Mouse (Mus musculus) embryo, embryonic 11 days (tissue): ENCODE results near the gene Sppl2b.
"Not testable (repeated sequence)": the region's sequence is repeated elsewhere in the genome, so short reads cannot be mapped to it uniquely, and the experiment has no call there.

Experiments
- DNase-seq: peaks from one replicate; pipeline ENCODE4 v3.0.0-alpha.2; 2015

Gene Sppl2b

DNA sequence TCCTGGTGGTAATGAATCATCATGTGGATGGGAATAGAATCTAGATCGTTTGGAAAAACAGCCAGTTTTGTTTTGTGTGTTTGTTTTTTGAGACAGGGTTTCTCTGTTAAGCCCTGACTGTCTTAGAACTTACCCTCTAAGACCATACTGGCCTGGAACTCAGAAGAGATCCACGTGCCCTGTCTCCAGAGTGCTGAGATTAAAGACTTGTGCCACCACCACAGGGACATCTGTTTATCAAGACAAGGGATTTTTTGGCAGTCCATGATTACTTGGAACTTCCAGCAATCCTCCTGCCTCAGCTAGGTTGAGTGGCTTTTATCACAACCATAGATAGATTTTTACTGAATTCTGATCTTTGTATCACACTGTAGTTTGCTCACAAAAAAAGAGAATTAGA is 30.2 kb upstream of the Sppl2b start:
- no peak for DNase-seq

DNA sequence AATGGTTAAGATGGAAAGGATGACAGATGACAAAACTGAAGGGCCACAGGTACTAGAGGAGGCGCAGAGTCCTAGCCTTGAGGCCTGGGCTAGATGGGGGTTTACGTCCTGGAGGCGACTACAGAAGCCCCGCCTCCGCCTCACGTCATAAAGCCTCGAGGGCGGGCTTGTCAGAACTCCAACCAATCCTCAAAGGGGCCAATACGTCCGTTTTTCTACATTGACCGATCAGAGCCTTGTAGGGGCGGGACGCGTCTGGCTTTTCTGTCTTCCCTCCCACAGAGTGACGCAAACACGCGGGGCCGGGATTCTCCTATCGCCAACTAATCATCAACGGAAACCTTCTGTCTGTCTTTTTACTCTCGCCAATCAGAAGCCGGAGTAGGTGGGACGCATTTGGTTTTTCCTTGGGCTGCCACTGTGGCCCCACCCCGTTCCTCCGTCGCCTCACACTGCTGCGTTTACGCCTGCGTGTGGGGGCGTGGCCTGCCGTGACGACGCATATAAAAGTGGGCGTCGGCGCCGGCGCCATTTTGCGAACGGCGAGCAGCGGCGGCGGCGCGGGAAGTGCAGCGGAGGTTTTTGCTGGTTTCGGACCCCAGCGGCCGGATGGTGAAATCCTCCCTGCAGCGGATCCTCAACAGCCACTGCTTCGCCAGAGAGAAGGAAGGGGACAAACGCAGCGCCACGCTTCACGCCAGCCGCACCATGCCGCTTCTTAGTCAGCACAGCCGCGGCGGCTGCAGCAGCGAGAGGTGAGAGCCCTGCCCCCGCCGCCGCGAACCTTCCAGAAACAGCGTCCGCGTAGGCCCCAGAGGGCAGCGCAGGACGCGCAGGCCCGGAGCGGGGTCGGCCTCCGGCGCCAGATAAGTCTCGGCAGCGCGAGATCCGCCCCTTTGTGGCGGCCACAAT is 28.7 kb upstream of the Sppl2b start, which contains the start of gene Oaz1:
Gene Oaz1 (plus strand): TSS at position 506 of the 912 bp plus-strand sequence.
- DNase-seq = peak; percentile 99

DNA sequence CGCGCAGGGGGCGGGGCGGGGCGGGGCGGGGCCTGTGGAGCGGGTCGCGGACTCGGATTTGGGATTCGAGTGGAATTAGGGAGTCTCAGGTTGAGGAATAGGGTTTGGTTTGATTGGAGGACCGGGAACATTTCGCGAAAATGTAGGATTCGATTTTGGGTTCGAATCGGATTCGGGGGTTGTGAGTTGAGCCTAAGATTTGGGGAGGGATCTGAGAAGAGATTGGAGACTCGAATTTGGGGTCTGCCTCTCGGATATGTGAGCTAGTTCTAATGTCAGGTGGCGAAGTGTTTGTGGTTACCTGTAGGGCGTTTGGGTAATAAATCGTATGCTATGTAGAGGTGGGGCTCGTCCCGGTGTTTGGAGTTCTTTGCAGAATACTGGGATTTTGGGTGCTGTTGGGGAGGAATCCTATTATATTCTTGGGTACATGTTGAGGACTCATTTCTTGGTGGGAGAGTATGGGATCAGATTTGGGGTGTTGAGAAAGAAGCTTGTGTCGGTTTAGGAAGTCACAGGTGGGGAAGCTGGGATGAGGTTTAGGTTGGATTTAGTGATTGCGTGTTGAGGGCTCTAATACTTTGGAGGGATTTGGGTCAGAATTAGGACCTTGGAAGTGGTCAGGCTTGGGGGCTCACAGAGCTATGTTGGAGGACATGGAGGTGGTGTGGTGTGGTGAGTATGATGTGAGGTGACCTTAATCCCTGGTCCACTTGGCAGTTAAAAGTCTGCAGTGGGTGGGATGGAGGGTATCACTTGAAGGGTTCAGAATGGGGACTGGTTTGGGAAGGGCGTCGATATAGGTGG is 27.8 kb upstream of the Sppl2b start:
- no peak for DNase-seq

DNA sequence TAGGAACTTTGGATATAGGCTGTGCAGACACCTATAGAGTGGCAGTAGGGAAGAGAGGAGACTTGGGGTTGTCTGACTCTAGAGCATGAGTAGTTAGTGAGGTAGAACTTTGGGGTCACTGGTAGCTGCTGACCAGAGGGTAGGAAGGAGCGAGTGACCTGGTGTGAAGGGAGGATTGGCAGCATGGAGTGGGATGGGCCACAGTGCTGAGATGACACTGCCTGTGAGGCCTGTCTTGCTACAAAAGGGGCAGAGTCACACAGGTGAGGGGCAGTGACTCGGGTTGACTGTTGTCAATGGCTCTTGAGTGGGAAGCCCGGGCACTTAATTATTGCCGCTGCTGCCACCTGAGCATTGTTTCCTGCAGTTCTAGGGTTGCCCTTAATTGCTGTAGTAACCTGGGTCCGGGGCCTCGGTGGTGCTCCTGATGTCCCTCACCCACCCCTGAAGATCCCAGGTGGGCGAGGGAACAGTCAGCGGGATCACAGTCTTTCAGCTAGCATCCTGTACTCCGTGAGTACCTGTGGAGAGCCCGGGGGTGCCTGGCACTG is 27.1 kb upstream of the Sppl2b start:
- DNase-seq = no peak

DNA sequence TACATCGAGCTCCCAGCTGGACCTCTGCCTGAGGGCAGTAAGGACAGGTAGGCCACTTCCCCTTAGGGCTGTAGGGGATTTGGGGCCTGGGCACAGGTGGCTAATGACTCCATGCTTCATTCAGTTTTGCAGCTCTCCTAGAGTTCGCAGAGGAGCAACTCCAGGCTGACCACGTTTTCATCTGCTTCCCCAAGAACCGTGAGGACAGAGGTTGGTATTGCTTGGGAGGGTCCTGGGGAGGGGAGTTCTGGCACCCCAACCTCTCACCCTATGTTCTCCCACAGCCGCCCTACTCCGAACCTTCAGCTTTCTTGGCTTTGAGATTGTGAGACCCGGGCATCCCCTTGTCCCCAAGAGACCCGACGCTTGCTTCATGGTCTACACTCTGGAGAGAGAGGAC is 26.5 kb upstream of the Sppl2b start:
- DNase-seq = not testable (repeated sequence)

DNA sequence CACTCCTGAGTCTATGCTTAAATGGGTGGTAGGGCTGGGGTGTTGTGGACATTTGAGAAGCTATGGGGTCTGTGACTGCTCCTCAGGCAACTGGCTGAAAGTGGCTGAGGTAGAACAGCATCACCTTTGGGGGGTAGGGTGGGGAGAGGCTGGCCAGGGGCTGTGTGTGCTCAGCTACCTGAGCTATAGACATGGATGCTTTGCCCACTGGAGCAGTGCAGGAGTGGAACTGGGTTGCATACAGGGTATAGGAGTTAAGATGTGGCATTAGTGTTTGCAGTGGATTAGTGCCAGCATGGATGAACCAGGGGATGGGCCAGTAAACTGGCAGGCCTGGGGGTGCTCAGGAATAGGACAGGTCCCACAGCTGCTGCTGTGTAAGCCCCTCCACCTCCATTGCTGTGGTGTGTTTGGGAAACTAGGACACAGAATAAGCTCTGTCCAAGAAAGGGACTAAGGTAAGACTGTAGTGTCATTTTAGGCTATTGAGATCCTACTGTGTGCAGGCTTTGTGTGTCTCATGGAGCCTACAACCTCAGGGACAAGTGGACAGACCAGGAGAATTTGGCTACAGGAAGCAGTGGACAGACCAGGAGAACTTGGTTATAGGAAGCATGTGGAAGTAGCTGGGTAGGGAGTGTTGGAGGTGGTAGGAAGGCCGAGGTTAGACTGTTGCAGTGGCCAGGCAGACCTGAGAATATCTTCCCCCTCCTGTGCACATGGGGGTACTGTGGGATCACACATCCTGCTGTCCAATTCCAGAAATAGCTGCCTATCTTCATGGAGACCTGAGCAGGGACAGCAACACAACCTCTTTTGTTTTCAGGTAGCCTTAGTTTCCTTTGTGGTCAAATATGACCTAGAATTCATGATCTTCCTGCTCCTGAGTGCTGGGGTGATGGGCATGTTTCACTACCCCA is 25.5 kb upstream of the Sppl2b start:
- no peak for DNase-seq

DNA sequence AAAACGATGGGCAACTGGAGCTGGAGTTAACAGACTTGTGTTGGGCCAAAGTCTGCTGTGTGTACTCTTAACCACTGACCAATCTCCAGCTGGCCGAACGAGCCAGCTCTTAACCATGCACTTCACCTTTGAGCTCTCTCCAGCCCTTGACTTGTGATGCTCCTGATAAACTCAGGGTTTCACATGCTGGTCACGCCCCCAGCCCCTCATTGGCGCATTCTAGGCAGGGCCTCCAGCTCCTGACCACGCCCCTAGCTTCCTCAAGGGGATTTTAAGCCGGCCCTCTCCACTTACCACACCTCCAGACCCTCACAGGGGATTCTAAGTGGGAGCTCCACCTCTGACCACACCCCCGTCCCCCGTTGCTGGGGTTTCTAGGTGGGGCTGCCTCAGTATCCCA is 23.9 kb upstream of the Sppl2b start:
- peak; percentile 92 for DNase-seq

DNA sequence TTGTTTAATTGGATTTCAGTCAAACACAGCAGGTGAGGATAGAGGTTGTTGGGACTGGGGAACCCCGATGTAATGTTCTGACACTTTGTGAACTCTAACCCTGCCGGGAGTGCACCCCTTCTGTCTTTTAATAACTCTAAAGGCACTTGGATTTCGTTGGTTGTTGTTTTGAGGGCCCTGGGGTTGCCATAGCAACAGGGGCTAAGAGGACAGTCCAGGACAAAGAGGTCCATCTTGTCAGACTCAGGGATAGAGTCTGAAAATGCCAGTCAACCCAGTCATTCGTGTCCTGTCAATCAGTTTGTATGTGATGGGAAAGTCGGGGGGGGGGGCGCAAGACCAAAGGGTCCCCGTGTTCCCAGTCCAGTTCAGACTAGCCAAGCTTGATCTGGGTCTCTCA is 22.3 kb upstream of the Sppl2b start:
- DNase-seq = no peak

DNA sequence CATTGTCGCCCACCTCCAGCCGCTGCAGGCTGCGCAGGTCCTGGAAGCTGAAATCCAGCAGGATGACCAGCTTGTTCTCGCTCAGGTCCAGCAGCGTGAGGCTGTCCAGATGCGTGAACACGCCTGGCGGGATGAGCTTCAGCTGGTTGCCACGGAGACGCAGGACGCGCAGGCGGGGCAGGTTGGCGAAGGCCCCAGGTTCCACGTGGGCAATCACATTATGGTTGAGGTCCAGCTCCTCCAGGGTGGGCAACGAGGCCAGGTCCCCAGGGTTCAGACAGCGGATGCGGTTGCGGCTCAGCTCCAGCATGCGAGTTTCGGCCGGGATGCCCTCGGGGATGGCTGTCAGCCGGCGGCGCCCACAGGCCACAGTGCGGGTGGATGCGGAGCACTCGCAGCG is 19.5 kb upstream of the Sppl2b start:
- DNase-seq = peak; percentile 18

DNA sequence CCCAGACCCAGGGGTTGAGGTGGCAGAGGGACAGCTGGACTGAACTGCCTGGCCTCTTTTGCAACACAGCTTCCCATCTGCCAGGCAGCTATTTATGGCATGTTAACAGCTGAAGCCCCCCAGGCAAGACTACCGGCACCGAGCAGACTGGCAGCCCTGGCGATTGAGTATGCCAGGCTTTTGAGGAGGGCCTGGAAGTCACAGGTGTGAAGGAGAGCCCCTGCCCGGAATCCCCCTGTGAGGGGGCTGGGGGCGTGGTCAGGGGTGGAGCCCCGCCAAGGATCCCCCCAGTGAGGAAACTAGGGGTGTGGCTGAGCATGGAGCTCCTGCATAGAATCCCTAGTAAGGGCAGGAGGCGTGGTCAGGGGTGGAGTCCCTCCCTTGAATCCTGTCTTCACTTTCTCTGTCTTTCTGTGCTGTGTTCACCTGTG is 18.1 kb upstream of the Sppl2b start:
- DNase-seq = no peak

DNA sequence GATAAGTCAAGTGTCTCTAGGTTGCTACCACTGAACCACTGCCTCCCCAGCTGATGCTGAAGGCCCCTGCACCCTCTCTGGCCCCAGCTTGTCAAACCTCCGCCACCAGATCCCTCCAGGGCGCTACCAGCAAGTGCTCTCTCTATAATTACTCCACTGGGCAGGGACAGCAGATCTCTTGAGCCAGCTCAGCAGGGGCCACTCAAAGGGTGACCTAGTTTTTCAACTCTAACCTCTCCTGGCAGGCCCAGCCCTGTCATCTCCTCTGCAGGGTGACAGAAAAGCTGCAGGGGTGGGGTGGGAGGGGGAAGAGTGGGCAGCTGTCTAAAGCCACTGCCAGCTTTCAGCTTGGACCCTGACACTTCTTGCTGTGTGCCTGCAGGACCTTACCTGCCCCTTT is 17.2 kb upstream of the Sppl2b start:
- DNase-seq = no peak

DNA sequence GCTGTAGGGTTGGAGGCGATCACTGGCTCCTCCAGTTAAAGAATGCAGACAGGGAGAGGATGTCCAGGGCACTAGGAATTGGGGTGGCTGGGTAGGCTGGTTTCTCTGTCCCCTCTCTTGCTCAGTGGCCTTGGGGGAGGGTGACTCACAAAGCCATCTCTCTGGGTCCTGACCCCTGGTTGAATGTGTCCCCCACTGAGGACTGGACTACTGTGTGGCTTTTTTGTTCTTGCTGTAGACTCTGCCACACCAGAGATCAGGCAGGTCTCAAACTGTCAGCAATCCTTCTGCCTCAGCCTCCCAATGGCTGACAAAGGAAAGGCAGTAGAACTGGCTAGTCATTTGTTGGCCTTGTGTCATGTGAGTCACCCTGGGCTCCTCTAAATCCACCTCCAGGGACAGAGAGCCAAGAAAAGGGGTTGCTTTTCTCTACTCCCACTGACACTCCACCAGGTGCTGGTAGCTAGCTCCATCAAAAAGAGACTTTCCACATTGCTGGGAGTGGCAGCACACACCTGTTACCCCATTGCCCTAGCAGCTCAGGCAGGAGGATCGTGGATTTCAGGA is 16.6 kb upstream of the Sppl2b start:
- no peak for DNase-seq

DNA sequence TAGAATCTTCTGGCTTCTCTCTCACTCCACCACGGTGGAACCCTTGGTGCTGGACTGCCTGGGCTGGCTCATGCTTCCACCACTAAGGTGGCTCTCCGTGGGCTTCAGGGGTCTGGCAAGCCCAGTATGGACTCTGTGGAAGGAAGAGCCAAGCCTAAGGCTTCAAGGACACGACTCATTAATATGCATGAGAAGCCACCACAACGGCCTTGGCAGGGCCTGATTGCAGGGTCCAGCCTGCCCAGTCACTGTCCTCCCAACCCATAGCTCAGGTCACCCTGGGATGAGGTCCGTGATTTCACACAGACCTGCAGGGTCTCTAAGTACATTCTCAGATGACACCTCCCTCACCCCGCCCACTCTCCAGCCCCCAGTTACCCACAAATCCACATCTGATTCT is 15.2 kb upstream of the Sppl2b start:
- no peak for DNase-seq

DNA sequence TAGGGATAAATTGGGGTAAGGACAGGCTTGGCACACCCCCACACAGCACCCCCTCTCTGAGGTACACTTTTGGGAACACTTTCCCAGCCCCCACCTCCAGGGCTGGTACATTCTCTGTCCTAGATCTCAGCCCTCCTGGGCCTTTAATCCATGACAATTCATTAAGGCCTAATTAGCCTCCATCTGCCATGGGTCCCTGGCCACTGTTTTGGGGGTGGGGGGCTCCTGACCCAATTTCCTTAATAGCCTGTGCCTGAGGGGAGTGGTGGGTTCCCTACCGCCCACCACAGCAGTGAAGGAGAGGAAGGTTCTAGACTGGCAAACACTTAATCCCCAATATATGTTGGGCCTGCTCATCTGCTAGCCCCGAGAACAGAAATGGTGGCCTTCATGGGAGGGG is 13.4 kb upstream of the Sppl2b start:
- DNase-seq = no peak

DNA sequence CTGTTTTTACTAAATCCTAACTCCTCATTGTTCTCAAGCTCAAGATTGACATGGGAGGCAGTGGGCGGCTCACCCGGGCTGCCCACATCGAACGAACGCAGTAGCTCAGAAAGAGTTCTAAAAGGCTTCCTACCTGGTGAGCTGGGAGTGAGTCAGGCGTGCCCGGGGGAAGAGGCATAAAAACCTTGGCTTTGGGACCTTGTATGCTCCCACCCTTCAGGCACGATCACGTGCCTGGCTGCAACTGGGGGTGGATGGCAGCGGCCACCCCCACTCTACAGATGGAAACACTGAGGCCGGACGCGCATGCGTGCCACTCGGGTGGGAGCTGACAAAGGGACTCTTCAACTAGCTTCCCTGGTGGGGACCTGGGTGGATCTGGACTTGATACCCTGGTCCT is 12.7 kb upstream of the Sppl2b start:
- DNase-seq = no peak

DNA sequence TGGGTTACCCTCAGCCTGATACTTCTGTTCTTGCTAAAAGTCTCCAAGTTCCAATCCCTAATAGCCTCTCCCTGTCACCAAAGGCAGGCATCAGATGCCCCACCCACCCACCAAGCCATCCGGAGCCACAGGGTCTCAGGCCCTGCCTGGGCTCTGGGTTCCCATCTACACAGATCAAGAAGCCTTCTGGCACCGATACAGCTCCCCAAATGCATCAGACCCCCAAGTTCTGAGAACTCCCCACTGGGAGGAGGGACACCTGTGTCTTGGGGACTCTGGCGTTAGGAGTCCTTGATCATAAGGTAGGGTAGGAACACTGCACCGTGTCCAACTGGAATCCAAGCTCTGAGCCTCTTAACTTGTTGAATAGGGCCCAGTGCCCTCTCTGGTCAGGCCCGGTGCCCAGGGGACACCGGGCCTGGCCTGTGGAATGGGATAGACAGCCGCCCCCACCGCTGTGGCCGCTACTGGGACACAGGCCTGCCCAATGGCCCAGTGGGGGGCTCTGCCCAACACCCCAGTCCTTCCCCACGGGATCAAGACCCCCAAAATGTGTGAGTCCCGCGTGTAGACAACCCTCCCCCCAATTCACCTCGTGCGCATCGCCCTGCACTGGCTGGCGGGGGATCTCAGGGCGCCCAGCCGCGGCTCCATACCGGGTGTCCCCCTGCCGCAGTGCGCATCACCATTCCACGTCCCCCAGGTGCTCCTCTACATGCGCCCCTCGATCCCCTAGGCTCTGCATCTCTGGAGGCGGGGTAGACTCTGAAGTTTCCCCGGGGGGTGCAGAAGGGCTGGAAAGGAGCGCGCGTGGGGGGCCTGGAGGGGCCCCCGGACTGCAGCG is 11.8 kb upstream of the Sppl2b start:
- no peak for DNase-seq

DNA sequence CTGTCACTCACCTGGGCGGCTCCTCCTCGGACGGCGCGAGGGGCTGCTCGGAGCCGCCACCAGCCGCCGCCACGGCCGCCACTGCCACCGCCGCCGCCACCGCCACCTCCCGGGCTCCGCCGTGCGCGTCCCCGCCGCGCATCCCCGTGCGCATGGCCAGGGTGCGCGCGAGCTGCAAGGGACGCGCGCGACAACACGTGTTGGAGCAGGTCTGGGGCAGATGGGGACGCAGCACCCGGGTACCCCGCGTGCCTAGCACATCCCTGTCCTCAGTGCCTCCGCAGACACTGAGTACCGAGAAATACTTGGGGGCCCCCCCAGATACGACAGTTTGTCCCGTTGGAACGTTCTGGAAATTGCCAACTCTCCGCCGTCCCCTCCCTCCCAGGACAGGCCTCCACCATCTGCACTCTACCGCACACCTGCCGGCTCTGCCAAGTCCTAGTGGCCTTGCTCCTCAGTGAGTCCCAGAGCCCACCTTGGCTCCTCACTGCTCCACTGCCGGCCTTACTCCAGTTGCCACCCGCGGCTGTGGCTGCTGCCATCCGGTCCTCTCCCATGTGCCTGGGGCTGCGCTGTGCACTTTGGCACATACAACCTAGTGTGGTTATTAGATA is 11.0 kb upstream of the Sppl2b start, which contains the start of gene Lingo3:
Gene Lingo3 (minus strand): TSS at position 109 of the 617 bp plus-strand sequence.
- DNase-seq = peak; percentile 67

DNA sequence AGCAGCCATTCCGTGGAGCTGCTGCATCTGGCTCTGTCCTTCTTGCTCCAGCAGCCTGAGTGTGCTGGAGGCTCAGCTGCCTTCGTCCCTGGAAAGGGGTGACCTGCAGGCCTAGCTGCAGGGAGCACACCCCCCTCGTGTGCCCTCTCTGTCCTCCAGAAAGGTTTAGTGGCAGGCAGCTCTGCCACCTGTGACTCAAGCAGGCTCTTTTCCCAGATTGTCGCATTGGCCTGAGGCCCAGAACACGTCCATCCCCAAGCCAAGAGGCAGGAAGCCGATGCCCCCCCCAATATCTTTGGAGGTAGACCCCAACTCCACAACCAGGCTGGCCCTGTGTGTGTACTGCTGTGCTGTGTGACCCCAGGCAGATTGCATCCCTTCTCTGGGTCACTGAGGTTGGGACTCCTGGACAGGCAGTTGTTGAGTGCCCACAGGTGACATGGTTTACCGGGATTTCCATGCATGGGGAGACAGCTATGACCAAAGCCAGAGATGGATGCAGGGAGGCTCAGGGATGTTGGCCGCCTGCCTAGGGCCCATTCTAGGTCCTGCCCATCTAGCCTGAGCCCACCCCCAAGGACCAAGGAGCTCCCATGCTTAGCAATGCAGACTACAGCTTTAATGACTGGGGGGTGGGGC is 9.9 kb upstream of the Sppl2b start:
- no peak for DNase-seq

DNA sequence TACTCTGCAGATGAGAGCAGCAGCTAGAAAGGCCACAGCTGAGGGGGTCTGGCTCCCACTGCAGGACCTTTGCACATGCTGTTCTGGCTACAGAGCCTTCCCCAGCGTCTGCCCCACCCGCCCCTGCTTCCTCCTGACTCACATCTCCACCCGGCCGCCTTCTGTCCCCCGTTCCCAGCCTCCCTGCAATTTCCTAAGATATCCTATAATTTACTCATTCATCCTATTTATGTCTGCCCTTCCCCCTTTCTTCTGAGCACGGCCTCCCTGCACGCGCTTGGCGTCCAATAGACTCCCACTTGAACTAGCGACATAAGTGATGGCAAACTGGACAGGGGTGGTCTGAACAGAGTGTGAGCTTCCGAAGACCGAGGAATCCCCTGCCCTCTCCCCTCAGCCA is 9.3 kb upstream of the Sppl2b start:
- no peak for DNase-seq

DNA sequence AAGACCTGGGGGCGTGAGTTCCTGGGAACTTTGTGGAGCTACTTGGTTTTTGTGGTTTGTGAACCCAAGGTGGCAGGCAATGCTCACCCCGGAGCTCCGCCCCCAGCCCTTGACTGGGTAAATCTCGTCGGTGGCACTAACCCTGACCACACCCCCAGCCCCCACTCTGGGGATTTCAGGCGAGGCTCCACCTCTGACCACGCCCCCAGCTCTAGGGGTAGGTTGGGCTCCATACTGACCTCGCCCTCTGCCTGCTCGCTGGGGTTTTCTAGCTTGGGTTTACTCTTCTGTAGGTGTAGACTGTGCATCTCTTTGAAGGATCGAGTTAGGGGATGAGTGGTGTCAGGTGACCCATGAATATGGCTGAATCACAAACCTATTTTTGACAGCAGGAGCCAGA is 6.5 kb upstream of the Sppl2b start:
- peak; percentile 67 for DNase-seq
